Mouse (Mus musculus) megakaryocyte progenitor cell, adult 5-6 weeks (primary cell): Measurements from ENCODE around the gene Pold1. TPM values are rescaled to one million over a fixed set of nuclear protein-coding genes. Genes with fewer than 3 reads are reported as not detected.

Experiments
- ATAC-seq: replicated peaks from 2 replicates; pipeline ENCODE4 v1.8.0; 2016; ENCODE audit warnings: mild to moderate bottlenecking, moderate TSS enrichment, inconsistent platforms; ENCODE audit not compliant: poor library complexity
- total RNA-seq, 2 experiments: library from RNA; stranded (forward) in 1 of 2; stranded (reverse) in 1 of 2; fragments of 157-497, 149-512 nt in 1 of 2; fragments of 200-1000 nt in 1 of 2; gene quantifications; 2 replicates each; pipeline versions ENCODE4 v1.2.3 to v1.2.4; 2015 to 2017

The Pold1 gene
- 51.4 and 70.3 TPM in 2 replicates for total RNA-seq (2015)
- 64.4 and 77.2 TPM in 2 replicates for total RNA-seq (2017)

- ATAC-seq: peak; percentile 83
Measured at GRCm38 (mm10) chr7:44548497-44549087, at the start of gene Pold1. Pold1 (minus strand) TSS chr7:44548849.

GRCm38 (mm10) chr7:44598336-44598735, 49.7 kb upstream of the Pold1 start:
- ATAC-seq: no peak

GRCm38 (mm10) chr7:44597666-44598065, 49.0 kb upstream of the Pold1 start:
- ATAC-seq: no peak

- ATAC-seq: no peak
Measured at GRCm38 (mm10) chr7:44596996-44597538, 48.4 kb upstream of the Pold1 start.

- no peak for ATAC-seq
Measured at GRCm38 (mm10) chr7:44596051-44596450, 47.4 kb upstream of the Pold1 start.

- ATAC-seq: no peak
Measured at GRCm38 (mm10) chr7:44595131-44595561, 46.5 kb upstream of the Pold1 start.

GRCm38 (mm10) chr7:44594291-44594690, 45.6 kb upstream of the Pold1 start:
- no peak for ATAC-seq

- ATAC-seq: peak; percentile 56
Measured at GRCm38 (mm10) chr7:44593775-44594174, 45.1 kb upstream of the Pold1 start.

GRCm38 (mm10) chr7:44593051-44593450, 44.4 kb upstream of the Pold1 start:
- no peak for ATAC-seq

GRCm38 (mm10) chr7:44591348-44592116, 42.9 kb upstream of the Pold1 start:
- ATAC-seq: no peak

- ATAC-seq: peak; percentile 90
Measured at GRCm38 (mm10) chr7:44590402-44591347, 42.0 kb upstream of the Pold1 start, which contains the start of gene Kcnc3. Kcnc3 (plus strand) TSS chr7:44590664.

GRCm38 (mm10) chr7:44589946-44590345, 41.3 kb upstream of the Pold1 start:
- ATAC-seq: no peak

GRCm38 (mm10) chr7:44589149-44589548, 40.5 kb upstream of the Pold1 start:
- ATAC-seq: peak; percentile 45

- ATAC-seq: no peak
Measured at GRCm38 (mm10) chr7:44588338-44588737, 39.7 kb upstream of the Pold1 start.

GRCm38 (mm10) chr7:44587676-44588075, 39.0 kb upstream of the Pold1 start:
- no peak for ATAC-seq

- ATAC-seq: no peak; the same call in 1 of the 2 replicates
Measured at GRCm38 (mm10) chr7:44586930-44587329, 38.3 kb upstream of the Pold1 start.

- ATAC-seq: no peak
Measured at GRCm38 (mm10) chr7:44586518-44586917, 37.9 kb upstream of the Pold1 start.

GRCm38 (mm10) chr7:44585606-44586005, 37.0 kb upstream of the Pold1 start:
- no peak for ATAC-seq

- ATAC-seq: no peak
Measured at GRCm38 (mm10) chr7:44584921-44585320, 36.3 kb upstream of the Pold1 start.

- no peak for ATAC-seq
Measured at GRCm38 (mm10) chr7:44584265-44584804, 35.7 kb upstream of the Pold1 start.

GRCm38 (mm10) chr7:44583146-44583545, 34.5 kb upstream of the Pold1 start:
- ATAC-seq: no peak
